Mouse (Mus musculus): ENCODE results near the gene Olfr1185-ps1.
"Not testable (repeated sequence)": the region's sequence is repeated elsewhere in the genome, so short reads cannot be mapped to it uniquely, and the experiment has no call there.

DNA sequence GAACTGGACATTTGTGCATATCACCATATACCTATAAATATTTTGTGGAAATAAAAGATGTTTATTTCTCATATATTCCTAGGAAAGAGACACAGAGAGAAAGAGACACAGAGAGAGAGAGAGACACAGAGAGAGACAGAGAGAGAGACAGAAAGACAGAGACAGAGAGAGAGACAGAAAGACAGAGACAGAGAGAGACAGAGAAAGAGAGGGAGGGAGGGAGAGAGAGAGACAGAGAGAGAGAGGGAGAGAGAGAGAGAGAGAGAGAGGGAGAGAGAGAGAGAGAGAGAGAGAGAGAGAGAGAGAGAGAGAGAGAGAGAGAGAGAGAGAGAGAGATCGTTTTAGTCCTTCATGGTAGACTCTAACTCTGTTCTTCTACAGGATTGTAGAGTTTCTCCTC lies 38.6 kb upstream of the Olfr1185-ps1 start, which contains the start of gene Olfr1183:
- TF ChIP-seq POLR2A, CTCF (IDR thresholded peaks at IDR 0.05; ENCODE audit: extremely low read depth, insufficient read depth, low read length): not testable (repeated sequence)

Data from cortical plate, adult 2 months (tissue).